Mouse (Mus musculus) cerebellum, adult 11-12 months (tissue): ENCODE measurements around the gene Nde1.
"Not testable (repeated sequence)": the region's sequence is repeated elsewhere in the genome, so short reads cannot be mapped to it uniquely, and the experiment has no call there.

Source experiments
- DNase-seq: peaks from one replicate; pipeline ENCODE4 v3.0.0; 2022

The Nde1 gene

DNA sequence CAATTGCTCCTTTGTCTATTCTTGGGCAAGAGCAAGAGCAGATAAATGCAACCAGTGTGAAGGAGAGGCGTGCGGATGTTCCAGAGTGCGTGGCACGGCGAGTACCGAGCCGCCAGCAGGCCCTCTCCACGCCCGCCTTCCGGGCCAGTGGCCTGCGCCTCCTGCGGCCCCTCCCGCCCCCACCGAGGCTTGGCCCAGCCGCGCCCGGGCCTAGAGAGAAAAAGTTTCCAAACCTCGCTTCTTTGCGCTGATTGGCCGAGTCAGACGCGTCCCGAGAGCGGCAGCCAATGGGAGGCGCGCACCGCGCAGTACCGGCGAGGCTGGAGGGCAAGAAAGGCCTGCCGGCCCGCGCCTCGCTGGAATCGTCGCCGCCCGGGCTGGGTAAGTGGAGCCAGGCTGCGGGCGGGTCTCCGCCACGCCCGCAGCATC lies at the start of gene Nde1, which contains the start of gene Marf1:
Gene Nde1 (plus strand): TSS at position 288 of the 429 bp plus-strand sequence.
Gene Marf1 (minus strand): TSS at position 364 of the 429 bp plus-strand sequence.
- peak; percentile 69 for DNase-seq

DNA sequence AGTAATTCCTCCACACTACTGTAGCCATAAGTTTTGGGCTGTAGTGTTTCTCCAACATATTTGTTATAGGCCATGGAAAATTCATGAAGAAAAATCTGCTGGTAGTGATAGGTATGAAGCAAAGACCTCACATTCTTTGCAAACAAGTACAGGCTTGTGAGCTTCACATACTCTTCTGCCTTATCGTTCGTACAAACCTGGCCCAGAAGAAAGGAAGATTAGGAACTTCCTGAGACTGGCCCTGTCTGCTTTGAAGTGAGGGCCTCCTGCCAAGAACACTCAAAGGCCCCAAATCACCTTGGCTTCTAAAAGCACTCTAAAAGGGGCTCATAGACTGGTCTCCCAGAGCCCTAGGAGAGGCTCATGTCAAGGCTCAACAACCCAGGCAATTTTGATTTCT lies 45.8 kb upstream of the Nde1 start:
- DNase-seq: no peak

DNA sequence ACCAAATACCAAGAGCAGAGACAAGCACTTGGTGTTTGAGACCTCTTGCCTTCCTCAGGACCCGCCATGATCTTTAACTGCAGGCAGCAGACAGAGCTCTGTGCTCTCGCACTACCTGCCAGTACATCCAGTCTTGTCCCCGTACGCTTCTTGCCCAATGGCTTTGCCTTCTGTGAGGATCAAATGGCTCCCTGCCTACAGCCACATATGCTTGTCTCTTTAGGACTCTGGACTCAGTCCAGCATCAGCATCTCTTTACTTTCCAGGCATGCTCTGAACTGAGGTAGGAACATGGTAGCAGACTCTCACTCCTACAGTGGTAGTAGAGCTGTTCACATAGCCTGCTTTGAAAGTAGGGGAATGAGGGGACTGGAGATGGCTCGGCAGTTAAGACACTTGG lies 42.1 kb upstream of the Nde1 start:
- DNase-seq: peak; percentile 86

DNA sequence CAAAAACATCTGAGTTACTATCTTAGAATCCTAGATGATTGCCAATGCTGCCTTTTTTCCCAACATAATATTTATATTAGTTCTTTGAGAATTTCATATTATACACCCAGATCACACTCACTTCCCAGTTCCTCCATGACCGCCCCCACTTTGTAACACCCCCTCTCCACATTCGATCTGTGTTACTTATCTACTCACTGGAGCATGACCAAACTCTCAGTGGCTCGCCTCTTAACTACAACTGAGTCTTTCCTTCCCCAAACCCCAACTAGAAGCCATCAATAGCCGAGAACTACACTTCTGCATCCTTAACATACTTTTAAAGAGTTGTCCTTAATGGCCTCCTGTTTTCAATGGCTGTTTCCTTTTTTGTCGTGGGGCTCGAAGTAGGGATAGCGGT lies 41.5 kb upstream of the Nde1 start:
- DNase-seq: no peak

DNA sequence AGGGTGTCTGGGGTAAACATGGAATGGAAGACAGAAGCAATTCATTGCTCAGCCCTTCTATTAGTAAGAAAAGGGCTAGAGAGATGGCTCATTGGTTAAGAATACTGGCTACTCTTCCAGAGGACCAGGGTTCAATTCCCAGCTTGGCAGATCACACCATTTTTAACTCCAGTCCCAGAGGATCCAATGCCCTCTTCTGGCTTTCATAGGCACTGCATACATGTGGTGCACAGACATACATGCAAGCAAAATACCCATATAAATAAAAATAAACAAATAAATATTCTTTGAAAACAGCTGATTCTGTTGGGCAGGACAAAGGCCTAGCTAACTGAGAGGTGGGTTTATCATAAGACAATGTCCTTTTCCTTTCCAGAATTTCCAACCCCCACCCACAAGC lies 40.5 kb upstream of the Nde1 start:
- DNase-seq: no peak

DNA sequence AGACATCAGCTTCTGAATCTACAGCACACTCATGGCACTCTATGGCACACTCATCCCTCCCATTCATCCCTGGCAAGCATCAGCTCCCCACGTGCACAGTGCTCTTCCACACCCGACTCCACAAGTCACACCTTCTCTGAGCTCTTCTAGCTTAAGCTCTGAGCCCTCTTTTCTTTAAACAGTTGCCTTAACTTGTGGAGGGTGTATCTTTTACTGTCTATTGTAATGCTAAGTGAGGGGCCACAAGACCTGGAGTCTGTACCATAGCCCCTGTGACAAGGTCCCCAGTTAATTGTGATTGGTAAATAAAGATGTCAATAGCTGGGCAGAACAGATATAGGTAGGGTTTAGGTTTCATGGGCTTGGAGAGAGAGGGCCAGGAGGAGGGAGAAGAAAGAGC lies 39.2 kb upstream of the Nde1 start:
- no peak for DNase-seq

DNA sequence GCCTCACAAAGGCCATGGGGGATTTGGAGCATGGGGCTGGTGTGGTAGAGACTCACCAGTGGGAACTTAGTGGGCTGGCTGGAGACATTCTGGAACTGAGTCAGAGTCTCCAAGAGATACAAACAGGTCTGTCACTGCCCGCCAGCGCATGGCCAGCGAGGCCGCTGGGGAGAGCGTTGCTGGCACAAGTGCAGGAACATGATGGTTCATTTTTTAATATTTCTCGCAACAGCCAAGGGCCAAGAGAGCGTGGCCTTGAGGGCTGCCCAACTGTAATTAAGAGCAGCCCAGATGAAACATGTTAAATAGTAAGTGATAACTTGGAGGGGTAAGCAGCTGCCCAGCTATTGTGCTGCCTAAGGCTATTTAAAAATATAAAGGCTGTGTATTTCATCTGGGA lies 38.4 kb upstream of the Nde1 start:
- no peak for DNase-seq

DNA sequence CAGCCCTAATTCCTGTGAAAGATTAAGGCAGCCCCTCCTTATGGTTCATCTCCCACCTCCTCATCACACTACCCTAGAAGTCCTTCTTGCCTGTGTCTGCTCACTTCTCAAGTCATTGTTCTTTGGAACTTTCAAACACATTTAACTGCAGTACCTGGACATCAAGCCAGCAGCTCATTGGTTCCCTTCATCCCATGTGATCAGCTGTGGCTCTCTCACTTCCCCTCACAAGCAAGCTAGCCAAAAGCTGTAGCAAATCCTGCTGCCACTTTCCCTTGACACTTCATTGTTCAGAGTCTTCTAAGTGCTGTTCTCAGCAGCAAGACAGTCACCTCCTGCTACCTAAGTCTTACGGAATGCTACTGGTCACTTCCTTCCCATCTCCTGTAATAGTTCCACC lies 37.8 kb upstream of the Nde1 start:
- no peak for DNase-seq

DNA sequence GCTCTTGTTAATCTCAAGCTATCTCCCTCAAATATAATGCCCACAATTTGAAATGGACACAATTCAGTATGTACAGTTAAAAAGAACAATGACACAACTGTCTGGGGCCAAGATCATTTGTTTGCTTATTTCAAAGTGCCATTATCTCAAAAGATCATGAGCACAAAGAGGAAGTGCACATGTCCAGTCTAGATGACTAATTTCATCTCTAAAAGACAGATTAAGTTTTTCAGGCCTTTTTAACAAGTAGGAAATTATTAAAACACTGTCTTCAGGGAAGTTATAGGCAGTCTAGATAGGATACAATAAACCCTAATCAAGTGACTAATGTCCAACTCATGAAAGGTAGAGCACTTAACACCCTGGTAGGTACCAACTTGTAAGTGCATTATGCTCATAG lies 34.1 kb upstream of the Nde1 start:
- DNase-seq: no peak

DNA sequence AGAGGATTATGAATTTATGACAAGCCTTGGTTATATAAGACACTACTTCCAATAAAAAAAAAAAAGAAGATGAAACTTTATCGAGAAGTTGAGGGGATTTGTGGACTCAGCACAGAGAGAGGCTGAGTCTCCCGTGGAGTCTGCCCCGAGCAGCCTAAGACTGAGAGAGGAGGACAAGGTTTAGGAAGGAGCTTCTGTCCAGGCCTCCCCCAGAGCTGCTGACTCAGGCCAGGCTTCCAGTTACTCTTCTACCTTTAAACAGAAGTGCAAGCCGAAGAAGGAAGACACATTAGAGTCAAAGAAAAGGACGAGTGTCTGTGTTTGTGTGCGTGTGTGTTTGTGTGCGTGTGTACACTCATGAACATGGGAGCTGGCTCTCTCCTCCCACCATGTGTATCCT lies 32.3 kb upstream of the Nde1 start:
- no peak for DNase-seq

DNA sequence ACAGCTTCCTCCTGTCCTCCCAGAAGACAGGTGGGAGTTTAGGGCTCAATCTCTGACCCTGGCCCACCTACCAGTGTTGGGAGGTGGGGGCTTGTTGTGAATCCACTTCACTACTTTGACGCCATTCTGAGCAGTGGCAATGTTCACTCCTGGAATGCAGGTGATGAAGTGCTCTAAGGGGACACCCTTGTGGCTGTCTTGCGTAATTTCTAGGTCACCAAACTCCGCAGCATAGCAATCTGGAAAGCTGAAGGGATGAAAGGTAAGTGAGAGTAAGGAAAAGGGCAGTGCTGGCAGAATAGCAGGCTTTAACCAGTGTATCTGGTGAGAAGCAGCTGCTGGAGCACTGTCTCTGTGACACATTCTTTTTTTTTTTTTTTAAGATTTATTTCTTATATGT lies 31.7 kb upstream of the Nde1 start:
- DNase-seq: no peak

DNA sequence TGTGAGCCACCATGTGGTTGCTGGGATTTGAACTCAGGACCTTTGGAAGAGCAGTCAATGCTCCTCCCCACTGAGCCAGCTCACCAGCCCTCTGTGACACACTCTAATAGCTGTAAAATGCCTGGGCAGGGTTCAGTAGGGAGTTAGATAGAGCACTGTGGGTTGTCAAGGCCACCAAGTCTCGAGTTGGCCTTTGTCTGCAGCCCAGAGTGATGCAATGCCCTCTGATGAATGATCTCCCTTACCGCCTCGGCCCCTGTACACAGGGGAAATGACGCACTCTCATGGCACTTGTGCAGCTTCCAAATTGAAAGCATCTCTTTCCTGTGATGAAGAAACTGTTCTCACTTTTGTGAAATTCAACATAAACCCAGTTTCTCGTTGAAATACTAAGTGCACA lies 31.2 kb upstream of the Nde1 start:
- DNase-seq: no peak

DNA sequence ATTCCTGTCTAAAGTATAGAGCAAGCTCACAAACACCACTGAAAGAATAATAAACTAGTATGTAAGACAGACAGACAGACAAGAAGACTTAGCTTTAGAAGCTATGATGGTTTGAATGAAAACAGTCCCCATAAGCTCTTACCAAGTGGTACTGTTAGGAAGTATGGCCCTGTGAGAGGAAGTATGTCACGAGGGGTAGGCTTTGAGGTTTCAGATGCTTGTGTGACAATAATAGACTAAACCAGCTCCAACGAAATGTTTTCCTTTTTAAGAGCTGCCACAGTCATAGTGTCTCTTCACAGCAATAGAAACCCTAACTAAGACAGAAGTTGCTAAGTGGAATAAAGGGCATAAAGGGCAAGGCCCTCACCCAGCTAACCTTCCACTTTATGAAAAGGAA lies 28.1 kb upstream of the Nde1 start:
- DNase-seq: no peak

DNA sequence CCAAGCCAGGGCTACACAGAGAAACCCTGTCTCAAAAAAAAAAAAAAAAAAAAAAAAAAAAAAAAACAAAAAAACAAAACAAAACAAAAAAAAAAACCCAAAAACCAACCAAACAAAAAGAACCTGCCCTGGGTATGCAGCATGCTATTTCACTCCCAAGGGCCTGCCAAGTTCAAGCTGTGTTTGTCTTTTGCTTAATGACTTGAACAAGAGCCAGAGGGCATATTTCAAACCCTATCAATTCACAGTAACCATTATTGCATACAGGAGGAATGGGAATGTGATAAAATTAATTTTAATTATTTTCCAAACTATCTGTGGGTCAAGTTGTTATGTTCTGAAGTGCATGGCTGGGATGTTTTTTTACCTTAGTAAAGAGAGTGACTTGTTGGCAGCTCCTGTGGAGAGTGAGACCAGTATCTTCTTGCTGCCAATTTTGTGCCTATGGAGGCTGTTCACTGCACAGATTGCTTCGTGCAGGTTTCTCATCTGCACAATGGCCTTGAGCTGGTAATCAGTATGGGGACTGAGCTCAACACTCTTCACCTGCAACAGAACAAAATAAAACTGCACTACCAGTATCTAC lies 25.0 kb upstream of the Nde1 start:
- DNase-seq: no peak

DNA sequence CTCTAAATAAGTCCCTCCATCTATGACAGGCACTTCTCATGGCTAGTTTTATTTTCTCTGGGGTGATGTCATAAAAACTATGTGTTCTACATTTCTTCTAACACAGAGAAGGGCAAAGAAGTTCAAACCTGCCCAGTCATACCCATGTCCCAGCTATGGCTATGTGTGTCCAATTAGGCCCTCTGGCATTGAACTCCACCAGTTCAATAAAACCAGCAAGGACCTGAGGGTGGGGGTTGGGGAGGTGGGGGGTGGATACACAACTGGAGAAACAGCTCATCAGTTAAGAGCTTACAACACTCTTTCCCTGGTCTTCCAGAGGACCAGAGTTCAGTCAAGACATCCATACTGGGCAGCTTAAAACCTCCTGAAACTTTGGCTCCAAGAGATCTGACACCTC lies 24.0 kb upstream of the Nde1 start:
- DNase-seq: no peak

DNA sequence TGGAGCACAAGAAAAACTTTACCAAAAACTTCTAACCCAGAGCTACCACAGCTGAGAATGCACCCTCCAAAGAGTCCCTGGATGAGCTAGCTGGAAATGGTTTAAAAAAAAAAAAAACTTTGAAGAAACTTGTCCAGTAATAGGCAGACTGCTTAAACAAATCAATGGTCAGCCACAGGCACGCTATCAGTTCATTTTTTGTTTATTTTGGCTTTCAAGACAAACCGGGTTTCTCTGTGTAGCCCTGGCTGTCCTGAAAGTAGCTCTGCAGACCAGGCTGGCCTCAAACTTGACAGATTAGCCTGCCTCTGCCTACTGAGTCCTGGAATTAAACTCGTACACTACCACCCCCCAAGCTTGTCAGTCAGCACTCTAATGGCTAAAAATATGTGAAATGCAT lies 19.8 kb upstream of the Nde1 start:
- DNase-seq: no peak

DNA sequence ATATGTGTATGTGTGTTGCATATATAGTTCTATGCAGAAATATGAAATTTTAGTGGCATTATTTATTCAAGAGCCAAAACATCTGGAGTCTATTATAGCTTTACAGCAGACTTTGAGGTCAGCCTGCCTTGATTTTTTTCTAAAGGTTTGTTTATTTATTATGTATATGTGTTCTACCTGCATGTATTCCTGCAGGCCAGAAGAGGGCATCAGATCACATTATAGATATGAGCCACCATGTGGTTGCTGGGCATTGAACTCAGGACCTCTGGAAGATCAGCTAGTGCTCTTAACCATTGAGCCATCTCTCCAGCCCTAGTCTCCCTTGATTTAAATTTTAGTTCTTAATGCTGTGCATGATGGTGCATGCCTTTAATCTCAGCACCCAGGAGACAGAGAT lies 15.4 kb upstream of the Nde1 start:
- DNase-seq: no peak

DNA sequence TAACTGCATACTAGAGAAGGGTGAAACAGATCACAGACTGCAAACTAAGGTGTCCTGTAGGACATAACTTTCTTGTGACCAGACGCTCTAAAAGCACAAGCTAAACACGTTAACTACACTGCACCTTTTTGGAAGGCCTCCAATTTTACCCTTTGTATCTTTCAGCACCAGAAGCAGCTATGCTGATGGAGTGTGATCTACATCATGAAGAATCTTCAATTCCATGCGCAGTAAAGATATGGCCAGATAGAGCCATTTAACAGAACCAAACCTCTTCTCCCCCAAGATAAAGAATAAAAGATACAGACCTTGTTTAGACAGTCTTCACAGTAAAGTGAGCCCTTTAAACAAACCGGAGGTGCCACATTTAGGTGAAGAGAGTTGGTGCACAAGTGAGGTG lies 11.4 kb upstream of the Nde1 start:
- no peak for DNase-seq

DNA sequence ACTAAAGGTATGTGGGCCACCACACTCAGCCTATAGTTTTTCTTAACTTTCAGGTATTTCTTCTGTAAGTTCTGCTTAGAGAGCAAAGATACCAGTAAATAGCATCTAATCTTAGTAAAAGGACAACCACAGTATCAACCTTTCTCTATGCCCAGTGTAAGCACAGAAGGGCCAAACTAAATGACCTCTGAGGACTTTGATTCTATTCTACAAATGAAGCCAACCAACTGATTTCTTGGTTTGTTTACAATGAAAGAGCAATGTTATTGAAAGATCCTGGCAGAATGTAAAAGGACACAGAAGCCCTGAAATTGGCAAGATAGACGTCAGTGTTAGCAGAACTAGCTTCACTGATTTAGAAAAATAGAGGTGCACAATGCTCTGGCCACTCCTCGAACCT lies 7.4 kb upstream of the Nde1 start:
- not testable (repeated sequence) for DNase-seq

DNA sequence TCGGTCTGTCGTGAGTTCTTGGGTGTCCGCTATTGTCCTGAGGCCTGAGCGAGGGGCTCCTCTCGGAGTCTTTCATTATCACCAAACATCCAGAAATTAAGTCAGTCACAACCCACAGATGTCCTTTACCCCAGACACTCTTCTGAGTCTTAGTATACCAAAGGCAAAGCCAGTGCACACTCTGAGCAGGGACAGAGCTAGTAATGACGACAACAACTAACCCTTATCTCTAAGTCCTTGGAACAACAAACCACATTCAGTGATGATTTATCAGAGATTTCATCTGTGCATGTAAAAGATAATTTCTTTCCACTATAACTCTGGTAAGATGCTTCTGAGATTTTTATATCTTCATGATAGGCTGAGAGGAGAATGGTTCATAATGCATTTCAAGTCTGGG lies 6.8 kb upstream of the Nde1 start:
- no peak for DNase-seq

DNA sequence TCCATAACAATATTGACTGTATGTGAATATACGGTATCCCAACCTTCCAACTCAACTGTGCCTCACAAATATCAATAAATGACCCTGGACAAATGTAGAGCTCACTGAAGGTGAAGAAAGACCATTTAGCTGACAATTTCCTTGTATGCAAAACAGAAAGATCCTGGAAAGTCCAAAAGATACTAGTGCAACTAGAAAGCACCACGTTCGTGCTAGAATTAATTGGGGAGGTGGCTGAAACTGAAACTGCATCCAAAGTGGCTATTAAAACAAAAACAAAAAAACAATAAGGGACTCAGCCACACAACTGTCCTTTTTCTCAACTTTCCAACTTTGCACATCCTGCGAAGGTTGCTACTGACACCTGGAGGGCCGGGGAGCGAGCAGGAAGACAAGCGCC lies 4.5 kb upstream of the Nde1 start:
- no peak for DNase-seq

DNA sequence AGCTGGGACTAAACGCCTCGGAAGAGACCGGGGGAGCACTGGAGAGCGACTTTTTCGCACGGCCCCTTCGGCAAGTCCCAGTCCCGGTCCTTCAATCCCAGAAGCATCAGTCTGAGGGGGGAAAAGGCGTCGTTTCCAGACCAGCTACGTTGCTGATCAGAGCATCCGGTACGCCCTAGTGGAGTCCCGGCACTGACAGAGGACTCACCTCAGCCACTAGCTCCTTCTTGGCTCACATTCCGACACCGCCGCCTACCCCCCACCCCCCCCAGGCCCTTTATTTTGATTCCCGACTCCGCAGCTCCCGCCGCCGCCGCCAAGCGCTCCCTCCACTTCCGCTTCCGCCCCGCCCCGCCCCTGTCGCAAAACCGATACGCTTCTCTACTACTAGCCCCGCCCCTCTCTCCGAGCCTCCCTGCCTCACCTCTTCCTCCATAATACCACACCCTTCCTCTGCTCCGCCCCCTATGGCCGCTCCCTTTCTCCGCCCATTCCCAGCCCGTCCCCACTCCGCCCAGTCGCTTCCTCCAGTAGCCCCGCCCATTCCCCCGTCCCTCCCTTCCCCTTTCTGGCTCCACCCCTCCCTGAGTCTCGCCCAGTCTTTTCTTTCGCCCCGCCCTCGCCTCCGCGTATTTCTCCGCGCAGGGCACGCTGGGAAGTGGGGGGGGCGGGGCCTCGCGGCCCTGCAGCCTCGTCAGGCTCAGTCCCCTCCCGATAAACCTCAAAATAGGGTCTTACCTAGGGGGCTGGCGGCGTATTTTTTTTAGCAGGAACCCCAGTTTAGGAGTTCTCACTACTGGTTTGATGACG lies 3.9 kb upstream of the Nde1 start:
- peak; percentile 100 for DNase-seq

DNA sequence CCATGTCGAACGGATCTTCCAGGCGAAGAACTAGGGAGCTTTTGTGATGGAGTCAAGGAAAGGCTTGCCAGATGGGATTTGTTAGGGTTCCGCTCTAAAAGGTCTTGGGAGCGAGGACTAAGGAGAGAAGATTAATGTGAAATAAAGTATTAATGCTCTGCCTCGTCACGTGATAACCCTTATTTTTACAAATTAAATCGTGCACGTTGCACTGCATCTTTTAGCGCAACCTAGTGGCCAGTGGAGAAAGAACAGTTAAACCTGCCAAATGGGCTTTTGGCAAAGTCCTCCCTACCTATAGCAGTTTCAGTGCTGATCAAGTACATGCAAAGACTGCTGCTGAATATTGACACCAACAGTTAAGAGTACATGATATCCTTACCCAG lies 3.3 kb upstream of the Nde1 start:
- no peak for DNase-seq

DNA sequence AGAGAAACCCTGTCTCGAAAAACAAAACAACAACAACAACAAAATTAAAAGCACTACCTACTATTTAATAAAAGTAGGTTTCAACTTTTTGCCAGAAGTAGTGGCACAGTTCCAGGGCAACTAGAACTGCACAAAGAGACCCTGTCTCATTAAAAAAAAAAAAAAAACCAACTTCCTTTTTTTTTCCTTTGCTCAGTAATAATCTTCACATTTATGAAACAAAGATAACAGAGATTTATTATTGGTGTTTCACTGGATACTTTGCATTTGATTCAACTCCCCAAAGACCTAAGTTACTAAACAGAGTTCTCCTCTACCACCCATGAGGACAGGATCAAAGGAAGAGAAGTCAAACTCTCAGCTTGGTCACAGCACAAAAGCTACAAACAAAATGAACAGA lies 2.1 kb upstream of the Nde1 start:
- DNase-seq: no peak

DNA sequence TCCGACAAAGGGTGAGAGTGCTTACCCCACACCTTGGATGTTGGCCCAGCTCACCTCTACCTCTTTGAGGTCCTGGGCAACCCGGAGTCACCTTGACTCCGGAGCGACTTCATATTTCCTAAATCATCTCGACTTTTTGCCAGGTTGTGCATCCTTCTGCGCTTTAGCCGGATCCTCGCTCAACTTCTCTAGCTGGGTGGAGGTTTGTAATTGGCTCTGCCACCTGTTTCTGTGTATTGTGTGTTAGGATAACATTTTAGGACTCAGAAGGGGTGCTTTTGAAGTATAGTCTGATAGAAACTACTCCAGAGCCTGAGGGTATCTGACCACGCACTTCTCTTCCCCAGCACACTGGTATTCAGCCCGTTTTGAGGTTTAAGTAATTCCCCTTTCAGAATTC lies 656 bp downstream of the Nde1 start:
- DNase-seq: no peak
